Mouse (Mus musculus): ENCODE measurements around the gene Col19a1. TPM values are rescaled to one million over a fixed set of nuclear protein-coding genes. Genes with fewer than 3 reads are reported as not detected.
"Not testable (repeated sequence)": the region's sequence is repeated elsewhere in the genome, so short reads cannot be mapped to it uniquely, and the experiment has no call there.

Gene Col19a1
- not detected in 2 replicates for polyA plus RNA-seq (2012; rRNA removed)

GRCm38 (mm10) chr1:24587141-24587541 is at the start of gene Col19a1:
Gene Col19a1 (minus strand): TSS chr1:24587472.
- H3K27ac ChIP-seq (ENCODE audit: insufficient read depth, low read depth, low read length), result no peak within 1 kb of the TSS
- no peak for TF ChIP-seq CTCF (IDR thresholded peaks at IDR 0.05; ENCODE audit: extremely low read depth, insufficient read length, insufficient replicate concordance, low read depth, low read length)
- TF ChIP-seq POLR2A (IDR thresholded peaks at IDR 0.05; ENCODE audit: low read depth, low read length), result no peak
- no peaks in the 10 kb centered on the region for H3K36me3 ChIP-seq (ENCODE audit: control insufficient read depth, insufficient read depth, low read length)
- H3K4me3 ChIP-seq (ENCODE audit: low read depth, low read length), result peak within 1 kb of the TSS; percentile 29; the same call in 1 of the 2 replicates
- 5% methylated on average over 22 of the region's 22 CpGs for WGBS
- no peaks in the 10 kb centered on the region for H3K4me1 ChIP-seq (ENCODE audit: control insufficient read depth, insufficient read depth, insufficient read length, low read length)
- peaks cover 11% of the 10 kb centered on the region for H3K27me3 ChIP-seq (ENCODE audit: control insufficient read depth, insufficient read depth, low read length)

- Histone ChIP-seq H3K36me3 (ENCODE audit: control insufficient read depth, insufficient read depth, low read length) (no peaks in the 10 kb centered on the region), H3K4me1 (ENCODE audit: control insufficient read depth, insufficient read depth, insufficient read length, low read length) (no peaks in the 10 kb centered on the region), H3K27ac (ENCODE audit: insufficient read depth, low read depth, low read length) (no peak overlapping the region), H3K27me3 (ENCODE audit: control insufficient read depth, insufficient read depth, low read length) (no peaks in the 10 kb centered on the region), H3K4me3 (ENCODE audit: low read depth, low read length) (no peak overlapping the region)
- no peak for TF ChIP-seq CTCF (IDR thresholded peaks at IDR 0.05; ENCODE audit: extremely low read depth, insufficient read length, insufficient replicate concordance, low read depth, low read length)
- no peak for TF ChIP-seq POLR2A (IDR thresholded peaks at IDR 0.05; ENCODE audit: low read depth, low read length)
- 26% methylated on average over 14 of the region's 14 CpGs for WGBS
Measured at GRCm38 (mm10) chr1:24633553-24634132, 46.4 kb upstream of the Col19a1 start.

GRCm38 (mm10) chr1:24612556-24612955 is 25.3 kb upstream of the Col19a1 start:
- WGBS, result under 1% methylated on average over 1 of the region's 2 CpGs
- not testable (repeated sequence) for H3K36me3 ChIP-seq (ENCODE audit: control insufficient read depth, insufficient read depth, low read length)

GRCm38 (mm10) chr1:24595096-24595495 is 7.8 kb upstream of the Col19a1 start:
- TF ChIP-seq POLR2A (IDR thresholded peaks at IDR 0.05; ENCODE audit: low read depth, low read length), result no peak
- TF ChIP-seq CTCF (IDR thresholded peaks at IDR 0.05; ENCODE audit: extremely low read depth, insufficient read length, insufficient replicate concordance, low read depth, low read length), result no peak
- Histone ChIP-seq H3K4me3 (ENCODE audit: low read depth, low read length) (no peak overlapping the region), H3K4me1 (ENCODE audit: control insufficient read depth, insufficient read depth, insufficient read length, low read length) (no peaks in the 10 kb centered on the region), H3K27me3 (ENCODE audit: control insufficient read depth, insufficient read depth, low read length) (no peaks in the 10 kb centered on the region), H3K27ac (ENCODE audit: insufficient read depth, low read depth, low read length) (no peak overlapping the region), H3K36me3 (ENCODE audit: control insufficient read depth, insufficient read depth, low read length) (no peaks in the 10 kb centered on the region)
- WGBS, result 94% methylated on average over 19 of the region's 19 CpGs

More at GRCm38 (mm10) chr1:24612556-24612955, 25.3 kb upstream of the Col19a1 start:
- H3K27ac ChIP-seq (ENCODE audit: insufficient read depth, low read depth, low read length); H3K27me3 ChIP-seq (ENCODE audit: control insufficient read depth, insufficient read depth, low read length); H3K4me1 ChIP-seq (ENCODE audit: control insufficient read depth, insufficient read depth, insufficient read length, low read length); H3K4me3 ChIP-seq (ENCODE audit: low read depth, low read length): not testable (repeated sequence)

DNA sequence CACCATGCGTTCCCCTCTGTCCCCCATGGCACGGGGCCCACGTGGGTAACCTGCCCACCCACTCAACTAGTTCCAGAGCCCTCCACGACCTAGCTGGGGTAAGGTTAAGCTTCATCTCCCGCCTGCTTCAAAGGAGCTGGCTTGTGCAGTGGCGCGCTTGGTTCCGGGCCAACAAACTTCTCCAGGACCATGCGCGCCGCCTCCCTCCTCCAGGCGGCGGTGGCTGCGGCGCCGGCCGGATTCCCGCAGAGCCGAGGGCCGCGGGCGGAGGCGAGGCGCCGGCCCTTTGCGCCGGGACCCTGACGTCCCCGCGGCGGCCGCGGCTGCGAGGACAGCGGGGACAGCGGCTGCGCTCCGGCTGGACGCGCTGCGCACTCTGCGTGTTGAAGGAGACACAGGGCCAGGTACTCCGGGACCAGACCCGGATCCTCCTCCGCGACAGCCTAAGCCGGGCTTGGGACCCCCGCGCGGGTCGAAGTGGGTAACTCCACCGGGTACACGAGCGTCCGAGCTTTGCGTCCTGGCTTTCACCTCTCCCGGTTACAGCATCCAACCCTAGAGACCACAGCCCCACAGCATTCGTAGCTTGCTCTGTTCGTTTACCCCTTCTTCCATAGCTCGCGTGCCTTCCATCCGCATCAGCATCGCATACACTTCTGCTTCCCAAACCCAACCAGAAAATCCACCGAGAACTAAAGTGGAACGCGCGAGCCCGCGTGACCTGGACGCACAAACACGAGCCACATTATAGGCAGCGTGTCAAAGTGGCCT is 717 bp downstream of the Col19a1 start:
- no peaks in the 10 kb centered on the region for H3K36me3 ChIP-seq (ENCODE audit: control insufficient read depth, insufficient read depth, low read length)
- TF ChIP-seq CTCF (IDR thresholded peaks at IDR 0.05; ENCODE audit: extremely low read depth, insufficient read length, insufficient replicate concordance, low read depth, low read length) (no peak), POLR2A (IDR thresholded peaks at IDR 0.05; ENCODE audit: low read depth, low read length) (no peak)
- peak overlapping the region; percentile 29; the same call in 1 of the 2 replicates for H3K4me3 ChIP-seq (ENCODE audit: low read depth, low read length)
- H3K27me3 ChIP-seq (ENCODE audit: control insufficient read depth, insufficient read depth, low read length), result peaks cover 11% of the 10 kb centered on the region
- 2% methylated on average over 72 of the region's 72 CpGs for WGBS
- H3K27ac ChIP-seq (ENCODE audit: insufficient read depth, low read depth, low read length), result no peak overlapping the region
- H3K4me1 ChIP-seq (ENCODE audit: control insufficient read depth, insufficient read depth, insufficient read length, low read length), result no peaks in the 10 kb centered on the region

DNA sequence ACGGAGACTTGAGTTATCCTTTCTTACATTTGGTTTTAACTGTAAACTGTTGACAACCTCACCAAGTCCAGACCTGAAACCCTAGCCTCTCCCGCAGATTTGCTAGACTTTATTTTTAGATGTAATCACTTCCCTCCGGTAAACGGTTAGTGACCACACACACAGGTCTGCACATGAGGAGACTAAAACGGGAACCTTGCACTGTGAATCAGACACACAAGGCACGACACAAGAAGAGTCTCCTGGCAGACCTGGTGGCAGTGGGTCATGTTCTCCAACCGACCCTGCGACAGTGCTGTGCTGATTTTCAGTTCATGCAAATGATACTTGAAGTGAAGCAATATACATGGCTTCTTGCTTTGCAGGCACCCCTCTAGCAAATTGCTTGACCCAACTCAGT is 14.7 kb downstream of the Col19a1 start:
- WGBS, result 72% methylated on average over 8 of the region's 8 CpGs
- H3K27me3 ChIP-seq (ENCODE audit: control insufficient read depth, insufficient read depth, low read length), result no peaks in the 10 kb centered on the region

DNA sequence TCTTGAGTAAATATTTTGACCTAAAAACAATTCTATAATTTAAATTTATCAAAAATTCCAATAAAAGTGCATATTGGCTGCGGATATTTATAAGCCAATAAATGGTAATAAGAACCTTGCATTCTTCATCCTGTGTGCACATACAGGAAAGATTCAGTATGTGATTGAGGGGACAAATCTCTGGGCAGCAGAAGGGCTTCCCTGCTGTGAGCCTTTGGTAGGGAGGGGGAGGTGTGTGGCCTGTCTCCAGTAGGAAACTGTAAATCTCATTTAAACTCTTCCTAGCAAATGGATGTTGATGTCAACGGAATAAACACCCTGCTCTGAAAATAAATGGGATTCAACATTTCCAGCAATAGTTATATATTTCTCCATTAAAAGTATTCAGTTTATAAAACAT is 23.2 kb downstream of the Col19a1 start:
- Histone ChIP-seq H3K36me3 (ENCODE audit: control insufficient read depth, insufficient read depth, low read length) (no peaks in the 10 kb centered on the region), H3K4me3 (ENCODE audit: low read depth, low read length) (no peak overlapping the region), H3K27me3 (ENCODE audit: control insufficient read depth, insufficient read depth, low read length) (no peaks in the 10 kb centered on the region), H3K27ac (ENCODE audit: insufficient read depth, low read depth, low read length) (no peak overlapping the region), H3K4me1 (ENCODE audit: control insufficient read depth, insufficient read depth, insufficient read length, low read length) (no peaks in the 10 kb centered on the region)
- WGBS, result 55% methylated on average over 2 of the region's 2 CpGs
- TF ChIP-seq POLR2A (IDR thresholded peaks at IDR 0.05; ENCODE audit: low read depth, low read length), result no peak
- no peak for TF ChIP-seq CTCF (IDR thresholded peaks at IDR 0.05; ENCODE audit: extremely low read depth, insufficient read length, insufficient replicate concordance, low read depth, low read length)

More for the DNA sequence above, 14.7 kb downstream of the Col19a1 start:
- Histone ChIP-seq H3K4me3 (ENCODE audit: low read depth, low read length) (no peak overlapping the region), H3K27ac (ENCODE audit: insufficient read depth, low read depth, low read length) (no peak overlapping the region), H3K36me3 (ENCODE audit: control insufficient read depth, insufficient read depth, low read length) (no peaks in the 10 kb centered on the region), H3K4me1 (ENCODE audit: control insufficient read depth, insufficient read depth, insufficient read length, low read length) (no peaks in the 10 kb centered on the region)
- TF ChIP-seq POLR2A (IDR thresholded peaks at IDR 0.05; ENCODE audit: low read depth, low read length) (no peak), CTCF (IDR thresholded peaks at IDR 0.05; ENCODE audit: extremely low read depth, insufficient read length, insufficient replicate concordance, low read depth, low read length) (no peak)

All from small intestine, adult 2 months (tissue).